Mouse (Mus musculus) cerebellum, adult 11-12 months (tissue): Measurements from ENCODE around the gene Simc1.

Experiments
- DNase-seq: peaks from one replicate; pipeline ENCODE4 v3.0.0; 2022

The Simc1 gene

GRCm38 (mm10) chr13:54589996-54590951 lies 86.7 kb downstream of the Simc1 start, which contains the start of the genes Nop16 and Higd2a:
TSS of gene Nop16 (minus strand) at chr13:54590090.
TSS of gene Higd2a (plus strand) at chr13:54590207.
- peak; percentile 98 for DNase-seq

GRCm38 (mm10) chr13:54591776-54592356 lies 88.3 kb downstream of the Simc1 start:
- DNase-seq: no peak

- DNase-seq: no peak
These were observed 90.0 kb downstream of the Simc1 start for GRCm38 (mm10) chr13:54593617-54594016.

GRCm38 (mm10) chr13:54596107-54596690 lies 92.6 kb downstream of the Simc1 start:
- DNase-seq: no peak

- DNase-seq: no peak
These were observed 93.3 kb downstream of the Simc1 start for GRCm38 (mm10) chr13:54596870-54597269.

- peak; percentile 64 for DNase-seq
These were observed 95.1 kb downstream of the Simc1 start for GRCm38 (mm10) chr13:54598622-54599143.
